Mouse (Mus musculus): ENCODE data around the gene Msl2. TPM values are rescaled to one million over a fixed set of nuclear protein-coding genes. Genes with fewer than 3 reads are reported as not detected.

The Msl2 gene
- polyA plus RNA-seq, 1 experiment from 2014 or later: 5.6 TPM

GRCm38 (mm10) chr9:101102288-101102687 lies 28.4 kb downstream of the Msl2 start:
- no peak overlapping the region for H3K27ac ChIP-seq (ENCODE audit: low read depth, low read length)
- no peak overlapping the region for H3K9ac ChIP-seq (ENCODE audit: low read length)
- WGBS: 96% methylated on average over 3 of the region's 3 CpGs
- H3K9me3 ChIP-seq (ENCODE audit: control insufficient read depth, low read length): peaks cover 2% of the 10 kb centered on the region; the same call in 1 of the 2 replicates
- no peak overlapping the region for H3K4me3 ChIP-seq (ENCODE audit: low read depth, low read length)
- no peaks in the 10 kb centered on the region for H3K4me1 ChIP-seq (replicated peaks; ENCODE audit: control insufficient read depth, insufficient read depth, low read length)
- DNase-seq (ENCODE audit: low spot score) (no peak), ATAC-seq (replicated peaks; ENCODE audit: low FRiP score) (no peak)
- H3K36me3 ChIP-seq (ENCODE audit: control insufficient read depth, insufficient read depth, low read length): peaks cover 2% of the 10 kb centered on the region; the same call in 1 of the 2 replicates
- H3K4me2 ChIP-seq (ENCODE audit: low read depth, low read length, severe bottlenecking): no peak overlapping the region
- H3K27me3 ChIP-seq (ENCODE audit: control insufficient read depth, insufficient read depth, low read length): no peaks in the 10 kb centered on the region

GRCm38 (mm10) chr9:101104931-101105330 lies 31.0 kb downstream of the Msl2 start:
- Histone ChIP-seq H3K4me3 (ENCODE audit: low read depth, low read length) (no peak overlapping the region), H3K9me3 (ENCODE audit: control insufficient read depth, low read length) (no peaks in the 10 kb centered on the region), H3K36me3 (ENCODE audit: control insufficient read depth, insufficient read depth, low read length) (peaks cover 2% of the 10 kb centered on the region; the same call in 1 of the 2 replicates), H3K27me3 (ENCODE audit: control insufficient read depth, insufficient read depth, low read length) (no peaks in the 10 kb centered on the region), H3K4me2 (ENCODE audit: low read depth, low read length, severe bottlenecking) (no peak overlapping the region), H3K27ac (ENCODE audit: low read depth, low read length) (no peak overlapping the region), H3K4me1 (replicated peaks; ENCODE audit: control insufficient read depth, insufficient read depth, low read length) (no peaks in the 10 kb centered on the region), H3K9ac (ENCODE audit: low read length) (no peak overlapping the region)
- no peak for DNase-seq (ENCODE audit: low spot score)
- ATAC-seq (replicated peaks; ENCODE audit: low FRiP score): no peak
- WGBS: 92% methylated on average over 11 of the region's 11 CpGs

GRCm38 (mm10) chr9:101105735-101106134 lies 31.8 kb downstream of the Msl2 start:
- no peak overlapping the region for H3K4me2 ChIP-seq (ENCODE audit: low read depth, low read length, severe bottlenecking)
- peaks cover 2% of the 10 kb centered on the region; the same call in 1 of the 2 replicates for H3K36me3 ChIP-seq (ENCODE audit: control insufficient read depth, insufficient read depth, low read length)
- H3K4me3 ChIP-seq (ENCODE audit: low read depth, low read length): no peak overlapping the region
- no peak overlapping the region for H3K9ac ChIP-seq (ENCODE audit: low read length)
- H3K4me1 ChIP-seq (replicated peaks; ENCODE audit: control insufficient read depth, insufficient read depth, low read length): no peaks in the 10 kb centered on the region
- ATAC-seq (replicated peaks; ENCODE audit: low FRiP score) (no peak), DNase-seq (ENCODE audit: low spot score) (no peak)
- 94% methylated on average over 6 of the region's 6 CpGs for WGBS
- H3K27ac ChIP-seq (ENCODE audit: low read depth, low read length): no peak overlapping the region
- H3K27me3 ChIP-seq (ENCODE audit: control insufficient read depth, insufficient read depth, low read length): no peaks in the 10 kb centered on the region
- H3K9me3 ChIP-seq (ENCODE audit: control insufficient read depth, low read length): no peaks in the 10 kb centered on the region

- Histone ChIP-seq H3K4me2 (ENCODE audit: low read depth, low read length, severe bottlenecking) (no peak overlapping the region), H3K9ac (ENCODE audit: low read length) (no peak overlapping the region), H3K9me3 (ENCODE audit: control insufficient read depth, low read length) (no peaks in the 10 kb centered on the region), H3K36me3 (ENCODE audit: control insufficient read depth, insufficient read depth, low read length) (peaks cover 2% of the 10 kb centered on the region; the same call in 1 of the 2 replicates), H3K4me1 (replicated peaks; ENCODE audit: control insufficient read depth, insufficient read depth, low read length) (no peaks in the 10 kb centered on the region), H3K27ac (ENCODE audit: low read depth, low read length) (no peak overlapping the region), H3K27me3 (ENCODE audit: control insufficient read depth, insufficient read depth, low read length) (no peaks in the 10 kb centered on the region), H3K4me3 (ENCODE audit: low read depth, low read length) (no peak overlapping the region)
- DNase-seq (ENCODE audit: low spot score) (no peak), ATAC-seq (replicated peaks; ENCODE audit: low FRiP score) (no peak)
- WGBS: 89% methylated on average over 3 of the region's 3 CpGs
Observed at GRCm38 (mm10) chr9:101107386-101107785, 33.5 kb downstream of the Msl2 start.

GRCm38 (mm10) chr9:101110013-101110412 lies 36.1 kb downstream of the Msl2 start:
- Histone ChIP-seq H3K27ac (ENCODE audit: low read depth, low read length) (no peak overlapping the region), H3K27me3 (ENCODE audit: control insufficient read depth, insufficient read depth, low read length) (no peaks in the 10 kb centered on the region), H3K4me2 (ENCODE audit: low read depth, low read length, severe bottlenecking) (no peak overlapping the region), H3K36me3 (ENCODE audit: control insufficient read depth, insufficient read depth, low read length) (peaks cover under 1% of the 10 kb centered on the region; the same call in 1 of the 2 replicates), H3K4me1 (replicated peaks; ENCODE audit: control insufficient read depth, insufficient read depth, low read length) (no peaks in the 10 kb centered on the region), H3K4me3 (ENCODE audit: low read depth, low read length) (no peak overlapping the region), H3K9me3 (ENCODE audit: control insufficient read depth, low read length) (no peaks in the 10 kb centered on the region), H3K9ac (ENCODE audit: low read length) (no peak overlapping the region)
- 84% methylated on average over 3 of the region's 3 CpGs for WGBS
- no peak for ATAC-seq (replicated peaks; ENCODE audit: low FRiP score)
- no peak for DNase-seq (ENCODE audit: low spot score)

GRCm38 (mm10) chr9:101113317-101113716 lies 39.4 kb downstream of the Msl2 start:
- Histone ChIP-seq H3K36me3 (ENCODE audit: control insufficient read depth, insufficient read depth, low read length) (no peaks in the 10 kb centered on the region), H3K9ac (ENCODE audit: low read length) (no peak overlapping the region), H3K4me2 (ENCODE audit: low read depth, low read length, severe bottlenecking) (no peak overlapping the region), H3K4me1 (replicated peaks; ENCODE audit: control insufficient read depth, insufficient read depth, low read length) (no peaks in the 10 kb centered on the region), H3K27ac (ENCODE audit: low read depth, low read length) (no peak overlapping the region), H3K4me3 (ENCODE audit: low read depth, low read length) (no peak overlapping the region), H3K9me3 (ENCODE audit: control insufficient read depth, low read length) (no peaks in the 10 kb centered on the region), H3K27me3 (ENCODE audit: control insufficient read depth, insufficient read depth, low read length) (no peaks in the 10 kb centered on the region)
- DNase-seq (ENCODE audit: low spot score) (no peak), ATAC-seq (replicated peaks; ENCODE audit: low FRiP score) (no peak)
- 89% methylated on average over 4 of the region's 4 CpGs for WGBS

GRCm38 (mm10) chr9:101114182-101114884 lies 40.4 kb downstream of the Msl2 start:
- no peaks in the 10 kb centered on the region for H3K9me3 ChIP-seq (ENCODE audit: control insufficient read depth, low read length)
- H3K4me2 ChIP-seq (ENCODE audit: low read depth, low read length, severe bottlenecking): no peak overlapping the region
- no peaks in the 10 kb centered on the region for H3K27me3 ChIP-seq (ENCODE audit: control insufficient read depth, insufficient read depth, low read length)
- H3K36me3 ChIP-seq (ENCODE audit: control insufficient read depth, insufficient read depth, low read length): no peaks in the 10 kb centered on the region
- no peak overlapping the region for H3K9ac ChIP-seq (ENCODE audit: low read length)
- no peak for DNase-seq (ENCODE audit: low spot score)
- H3K4me1 ChIP-seq (replicated peaks; ENCODE audit: control insufficient read depth, insufficient read depth, low read length): no peaks in the 10 kb centered on the region
- ATAC-seq (replicated peaks; ENCODE audit: low FRiP score): no peak
- WGBS: 91% methylated on average over 8 of the region's 8 CpGs
- no peak overlapping the region for H3K27ac ChIP-seq (ENCODE audit: low read depth, low read length)
- H3K4me3 ChIP-seq (ENCODE audit: low read depth, low read length): no peak overlapping the region

GRCm38 (mm10) chr9:101143635-101144034 lies 69.7 kb downstream of the Msl2 start:
- Histone ChIP-seq H3K4me2 (ENCODE audit: low read depth, low read length, severe bottlenecking) (no peak overlapping the region), H3K4me1 (replicated peaks; ENCODE audit: control insufficient read depth, insufficient read depth, low read length) (no peaks in the 10 kb centered on the region), H3K9me3 (ENCODE audit: control insufficient read depth, low read length) (no peaks in the 10 kb centered on the region), H3K9ac (ENCODE audit: low read length) (no peak overlapping the region), H3K36me3 (ENCODE audit: control insufficient read depth, insufficient read depth, low read length) (no peaks in the 10 kb centered on the region), H3K27ac (ENCODE audit: low read depth, low read length) (no peak overlapping the region), H3K27me3 (ENCODE audit: control insufficient read depth, insufficient read depth, low read length) (no peaks in the 10 kb centered on the region), H3K4me3 (ENCODE audit: low read depth, low read length) (no peak overlapping the region)
- no peak for ATAC-seq (replicated peaks; ENCODE audit: low FRiP score)
- WGBS: 93% methylated on average over 4 of the region's 4 CpGs
- DNase-seq (ENCODE audit: low spot score): no peak

GRCm38 (mm10) chr9:101152872-101153271 lies 79.0 kb downstream of the Msl2 start:
- Histone ChIP-seq H3K4me1 (replicated peaks; ENCODE audit: control insufficient read depth, insufficient read depth, low read length) (no peaks in the 10 kb centered on the region), H3K9ac (ENCODE audit: low read length) (no peak overlapping the region), H3K4me3 (ENCODE audit: low read depth, low read length) (no peak overlapping the region), H3K4me2 (ENCODE audit: low read depth, low read length, severe bottlenecking) (no peak overlapping the region), H3K27ac (ENCODE audit: low read depth, low read length) (no peak overlapping the region), H3K9me3 (ENCODE audit: control insufficient read depth, low read length) (no peaks in the 10 kb centered on the region), H3K27me3 (ENCODE audit: control insufficient read depth, insufficient read depth, low read length) (no peaks in the 10 kb centered on the region), H3K36me3 (ENCODE audit: control insufficient read depth, insufficient read depth, low read length) (no peaks in the 10 kb centered on the region)
- ATAC-seq (replicated peaks; ENCODE audit: low FRiP score) (no peak), DNase-seq (ENCODE audit: low spot score) (no peak)
- WGBS: 82% methylated on average over 5 of the region's 5 CpGs

All from forebrain, embryonic 11.5 days (tissue).